Mouse (Mus musculus): Measurements from ENCODE around the gene Sel1l. TPM values are rescaled to one million over a fixed set of nuclear protein-coding genes. Genes with fewer than 3 reads are reported as not detected.

Gene Sel1l
- 56.5 TPM for total RNA-seq (2023)

GRCm38 (mm10) chr12:91849045-91849467 lies at the start of gene Sel1l:
Gene Sel1l (minus strand): TSS chr12:91849157.

GRCm38 (mm10) chr12:91787959-91788437 lies 61.0 kb downstream of the Sel1l start, which contains the start of gene Ston2:
Gene Ston2 (minus strand): TSS chr12:91788387.

Other genes with a start within 250 kb of the Sel1l start
- gene Ston2, start 60.8 kb downstream of the Sel1l start, total RNA-seq (2023): 3.5 TPM